Mouse (Mus musculus): ENCODE data around the gene Gdf10.

Gdf10 gene

DNA sequence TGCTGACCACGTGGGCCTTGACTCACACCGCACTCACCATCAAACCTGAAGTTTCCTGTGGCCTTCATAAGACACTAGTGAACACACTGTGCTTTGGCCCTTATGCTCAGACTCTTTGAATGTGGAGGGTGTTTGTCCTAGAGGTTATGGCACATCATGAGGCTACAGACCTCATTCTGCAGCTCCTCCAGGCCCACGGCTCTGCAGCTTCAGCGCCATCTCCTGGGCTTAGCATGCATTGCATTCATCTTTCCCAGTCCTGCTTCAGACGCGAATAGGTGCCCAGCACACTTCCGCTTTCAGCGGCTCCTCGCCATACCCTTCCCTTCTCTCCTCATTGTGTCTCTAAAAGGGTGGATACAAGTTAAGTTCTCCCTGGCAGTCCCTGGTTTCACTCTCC lies 15.7 kb downstream of the Gdf10 start:
- DNase-seq (ENCODE audit: low spot score in 2 of 2) = peak; percentile 71 to 83

DNA sequence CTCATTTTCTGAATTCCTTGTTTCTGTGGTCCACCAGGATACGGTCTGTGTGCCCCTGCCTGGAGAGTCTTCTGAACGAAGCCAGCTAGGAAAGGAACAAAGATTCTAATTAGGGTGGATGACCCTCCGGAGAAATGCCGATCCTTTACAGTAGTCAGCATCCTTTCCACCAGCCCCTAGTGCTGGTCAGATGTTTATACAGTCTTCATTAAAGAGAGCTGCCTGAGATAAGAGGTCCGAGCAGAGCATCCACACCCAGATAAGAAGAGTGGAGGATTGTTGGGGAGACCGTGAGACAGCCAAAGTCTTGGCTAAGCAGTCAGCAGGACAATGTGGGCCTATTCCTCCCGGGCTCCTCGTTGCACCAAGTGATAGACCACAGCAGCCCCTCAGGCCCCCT lies 17.4 kb downstream of the Gdf10 start, which contains the start of gene Gdf2:
Gdf2 (plus strand) TSS at position 301 of the 400 bp plus-strand sequence.
- DNase-seq (ENCODE audit: low spot score in 2 of 2) = no peak

DNA sequence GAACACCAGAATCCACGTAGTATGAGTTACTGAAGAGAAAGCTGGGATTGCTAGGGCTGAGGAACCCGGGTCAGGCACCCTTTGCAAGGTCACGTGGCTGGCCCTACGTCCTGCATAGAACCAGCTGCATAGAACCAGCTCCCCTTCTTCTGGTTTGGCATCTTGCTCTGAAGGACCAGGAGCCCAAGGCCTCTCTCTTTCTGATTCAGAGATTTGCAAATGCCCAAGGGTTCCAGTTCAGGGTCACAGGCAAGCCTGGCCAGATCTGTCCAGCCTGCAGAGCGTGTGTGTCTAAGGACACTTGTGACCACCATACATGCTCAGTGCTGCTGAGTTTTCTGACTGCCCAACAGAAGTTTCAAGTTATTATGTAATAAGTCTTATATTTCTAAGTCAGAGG lies 18.8 kb downstream of the Gdf10 start:
- DNase-seq (ENCODE audit: low spot score in 2 of 2) = no peak

DNA sequence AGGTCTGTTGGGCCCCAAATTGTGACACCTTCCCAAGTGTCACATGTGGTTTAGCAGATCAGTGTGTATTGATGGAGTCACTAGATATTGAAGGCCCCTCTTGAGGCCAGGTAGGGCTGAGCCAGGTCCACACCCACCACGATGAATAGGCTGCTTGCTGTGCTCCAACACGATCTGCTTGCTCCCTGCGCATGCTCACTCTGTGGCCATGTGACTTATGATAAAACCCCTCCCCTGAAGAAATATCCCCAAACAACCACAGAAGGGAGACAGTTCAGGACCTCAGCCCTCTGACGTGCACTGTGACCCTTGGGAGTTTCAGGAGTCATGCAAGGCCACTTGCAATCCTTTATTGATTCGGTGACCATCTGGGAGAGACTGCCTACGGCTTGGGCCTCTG lies 22.7 kb downstream of the Gdf10 start:
- DNase-seq (ENCODE audit: low spot score in 2 of 2) = no peak

DNA sequence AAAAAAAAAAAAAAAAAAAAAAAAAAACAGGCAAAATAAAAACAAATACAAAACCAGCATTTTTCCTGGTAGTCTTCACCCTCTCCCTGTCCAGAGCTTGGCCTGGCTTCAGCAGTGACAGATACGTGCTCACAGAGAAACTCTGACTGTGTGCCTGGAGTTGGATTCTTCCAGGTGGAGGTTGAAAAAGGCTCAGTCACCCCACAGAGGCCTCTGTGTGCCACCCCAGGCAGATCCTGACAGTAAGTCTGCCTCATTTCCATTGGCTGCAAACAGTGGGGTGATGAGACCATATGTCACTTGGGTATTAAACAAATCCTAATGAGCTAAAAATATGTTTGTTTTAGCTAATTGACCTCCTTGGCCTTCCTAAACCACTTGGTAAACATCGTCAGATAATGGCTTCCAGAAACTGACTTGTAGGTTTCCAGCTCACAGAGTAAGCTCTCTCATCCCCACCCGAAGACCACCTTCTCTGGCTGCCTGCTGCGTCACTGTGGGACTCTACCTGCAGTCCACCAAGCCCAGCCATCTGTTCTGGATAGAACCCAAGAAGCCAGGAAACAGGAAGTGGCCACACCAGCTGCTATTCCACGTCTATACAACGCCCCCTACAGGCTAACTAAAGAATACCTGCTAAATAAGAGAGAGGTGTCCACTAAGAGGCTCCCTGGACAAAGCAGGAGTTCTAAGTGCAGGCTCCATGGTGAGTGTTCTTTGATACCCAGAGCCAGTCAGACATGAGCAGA lies 29.0 kb downstream of the Gdf10 start:
- DNase-seq (ENCODE audit: low spot score in 2 of 2) = no peak

DNA sequence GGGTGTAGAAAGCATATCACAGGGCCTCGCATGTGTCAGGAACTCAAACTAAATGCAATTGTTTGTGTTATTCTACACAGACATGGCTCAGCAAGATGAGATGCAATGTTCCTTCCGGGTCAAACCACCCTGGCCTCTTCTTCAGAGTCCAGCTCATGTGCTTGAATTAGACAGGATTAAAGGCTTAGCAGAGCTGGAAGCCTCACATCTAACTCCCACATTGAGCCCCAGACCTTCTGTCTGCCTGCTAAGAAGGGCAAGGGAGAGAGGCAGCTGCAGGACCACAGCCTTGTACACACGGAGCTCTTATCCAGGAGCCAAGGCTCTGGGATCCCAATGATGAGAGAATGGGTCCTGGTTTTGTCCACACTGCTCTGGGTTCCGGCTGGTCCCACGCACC lies 30.4 kb downstream of the Gdf10 start, which contains the start of gene Rbp3:
Rbp3 (plus strand) TSS at position 243 of the 400 bp plus-strand sequence.
- no peak for DNase-seq (ENCODE audit: low spot score in 2 of 2)

DNA sequence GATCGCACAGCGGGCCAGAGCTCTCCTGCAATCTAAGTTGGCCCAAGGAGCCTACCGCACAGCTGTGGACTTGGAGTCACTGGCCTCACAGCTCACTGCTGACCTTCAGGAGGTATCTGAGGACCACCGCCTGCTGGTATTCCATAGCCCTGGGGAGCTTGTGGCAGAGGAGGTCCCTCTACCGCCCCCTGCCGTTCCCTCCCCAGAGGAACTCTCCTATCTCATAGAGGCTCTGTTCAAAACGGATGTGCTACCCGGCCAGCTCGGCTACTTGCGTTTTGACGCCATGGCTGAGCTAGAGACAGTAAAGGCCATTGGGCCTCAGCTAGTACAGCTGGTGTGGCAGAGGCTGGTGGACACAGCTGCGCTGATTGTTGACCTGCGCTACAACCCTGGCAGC lies 32.7 kb downstream of the Gdf10 start:
- no peak for DNase-seq (ENCODE audit: low spot score in 2 of 2)

DNA sequence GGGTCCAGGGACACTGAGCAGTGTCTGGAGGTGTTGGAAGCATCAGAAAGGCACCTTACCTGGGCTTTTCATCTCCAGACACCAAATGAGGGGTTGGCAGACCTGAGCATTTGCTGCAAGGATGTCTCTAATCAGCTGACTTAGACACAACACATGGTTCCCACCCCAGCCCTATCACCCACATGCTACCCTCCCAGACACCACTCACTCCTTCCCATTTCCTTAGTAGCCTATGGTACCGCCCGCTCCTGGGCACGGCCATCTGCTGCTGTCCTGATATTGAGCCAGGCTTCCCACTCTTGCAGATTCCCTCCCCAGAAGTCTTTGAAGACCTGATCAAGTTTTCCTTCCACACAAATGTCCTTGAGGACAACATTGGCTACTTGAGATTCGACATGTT lies 34.8 kb downstream of the Gdf10 start:
- DNase-seq (ENCODE audit: low spot score in 2 of 2) = no peak

DNA sequence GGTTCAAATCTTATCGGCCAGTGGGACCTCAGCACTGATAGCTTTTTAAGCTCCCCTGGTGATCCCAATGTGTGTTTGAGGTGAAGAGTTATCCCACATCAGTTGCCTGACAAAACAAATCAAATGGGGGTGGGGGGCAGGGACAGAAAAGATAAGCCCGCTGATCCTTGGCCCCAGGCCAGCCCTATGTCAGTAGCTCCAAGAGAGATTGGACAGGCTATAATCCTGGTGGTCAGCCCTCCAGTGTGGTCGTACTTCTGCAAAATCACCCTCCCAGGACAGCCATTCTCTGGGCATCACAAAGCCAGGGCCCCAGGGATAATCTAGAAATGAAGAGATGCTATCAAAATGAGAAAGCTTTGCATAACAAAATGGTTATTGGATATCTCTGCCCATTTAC lies 35.5 kb downstream of the Gdf10 start:
- no peak for DNase-seq (ENCODE audit: low spot score in 2 of 2)

DNA sequence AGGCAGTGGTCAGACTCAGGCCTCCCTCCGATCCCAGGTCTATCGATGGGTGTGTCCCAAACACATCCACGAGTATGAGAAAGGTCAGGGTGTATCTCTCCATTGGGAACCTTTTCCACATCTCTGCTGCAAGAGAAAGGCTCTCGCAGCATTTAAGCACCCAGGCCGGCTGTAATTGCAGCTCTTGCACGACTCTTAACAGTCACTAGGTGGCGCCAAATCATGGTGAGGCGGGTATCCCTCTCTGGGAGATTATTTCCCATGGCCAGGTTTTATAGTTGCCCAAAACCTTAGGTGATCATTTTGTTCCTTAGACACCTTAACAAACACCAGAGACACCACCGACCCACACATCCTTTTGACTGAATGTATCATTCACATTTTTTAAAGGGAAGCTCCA lies 36.0 kb downstream of the Gdf10 start:
- DNase-seq (ENCODE audit: low spot score in 2 of 2) = peak; percentile 55 to 72

DNA sequence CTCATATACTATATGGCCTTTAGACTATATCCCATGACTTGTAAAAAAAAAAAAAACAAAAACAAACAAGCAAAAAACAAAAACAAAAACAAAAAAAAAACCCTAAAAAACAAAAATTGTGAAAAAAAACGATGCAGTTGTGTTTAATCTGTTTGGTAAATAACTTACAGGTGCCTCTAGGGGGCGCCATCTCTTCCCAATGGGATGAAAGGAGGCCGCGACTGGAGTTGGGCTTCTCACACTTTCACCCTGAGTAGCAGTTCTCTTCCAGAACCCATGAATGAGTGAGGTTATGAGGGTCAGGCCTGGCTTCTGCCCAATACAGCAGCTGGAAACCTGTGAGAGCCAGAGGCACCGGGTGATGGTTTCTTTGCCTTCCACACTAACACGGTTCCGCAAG lies 42.3 kb downstream of the Gdf10 start:
- no peak for DNase-seq (ENCODE audit: low spot score in 2 of 2)

DNA sequence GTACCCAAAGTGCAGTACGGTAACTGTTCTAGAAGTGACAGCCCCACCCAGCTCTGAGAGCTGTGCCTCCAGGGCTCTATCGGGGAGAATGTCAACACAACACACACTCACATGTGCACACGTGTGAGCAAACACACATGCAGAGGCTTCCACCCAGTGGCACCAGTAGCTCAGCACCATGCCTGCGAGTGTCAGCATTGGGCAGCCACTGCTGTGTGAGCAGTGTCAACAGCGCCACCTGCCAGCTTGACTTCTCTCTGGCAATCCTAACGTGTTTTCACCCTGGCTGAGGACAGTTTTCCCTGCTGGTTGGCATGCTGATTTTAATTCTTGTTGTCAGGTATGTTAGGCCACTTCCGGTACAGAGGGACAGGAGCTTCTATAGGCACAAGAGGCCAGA lies 49.3 kb downstream of the Gdf10 start:
- DNase-seq (ENCODE audit: low spot score in 2 of 2) = no peak

DNA sequence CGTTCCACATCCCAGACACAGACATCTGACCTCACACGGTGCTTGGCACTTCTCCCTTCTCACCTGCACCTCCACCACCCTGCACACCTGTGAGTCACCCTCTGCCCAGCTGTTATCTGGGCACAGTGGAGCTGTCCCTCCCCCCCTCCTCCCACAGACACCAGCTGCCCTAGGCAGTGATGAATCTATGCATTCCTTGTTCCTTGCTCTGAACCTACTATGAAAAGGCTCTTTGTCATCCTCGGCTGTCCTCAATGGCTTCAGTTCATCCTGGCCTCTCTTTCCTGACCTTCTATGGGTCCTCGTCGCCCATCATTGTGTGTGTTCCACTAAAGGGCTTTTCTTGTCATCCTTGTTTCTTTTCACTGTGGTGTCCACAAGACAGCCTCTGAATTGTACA lies 51.4 kb downstream of the Gdf10 start:
- DNase-seq (ENCODE audit: low spot score in 2 of 2) = peak in 1 of 2 experiments; percentile 44

DNA sequence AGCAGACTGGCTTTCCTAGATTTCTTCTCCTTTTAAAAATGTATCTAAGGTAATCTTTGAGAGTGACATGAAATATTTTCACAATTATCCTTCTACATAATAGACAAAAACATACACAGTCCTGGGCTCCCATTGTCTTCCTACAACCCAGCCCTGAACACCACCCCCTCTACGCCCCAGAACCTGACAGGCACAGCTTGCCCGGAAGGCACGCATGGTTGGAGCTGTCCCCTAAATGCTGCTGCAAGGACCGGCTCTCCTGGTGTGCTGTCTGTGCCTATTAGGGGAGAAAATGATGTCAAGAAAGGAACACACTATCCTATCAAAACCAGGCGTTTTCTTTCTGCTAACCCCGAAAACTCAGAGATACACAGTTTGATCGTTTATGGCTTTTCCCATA lies 54.4 kb downstream of the Gdf10 start:
- DNase-seq (ENCODE audit: low spot score in 2 of 2) = no peak

DNA sequence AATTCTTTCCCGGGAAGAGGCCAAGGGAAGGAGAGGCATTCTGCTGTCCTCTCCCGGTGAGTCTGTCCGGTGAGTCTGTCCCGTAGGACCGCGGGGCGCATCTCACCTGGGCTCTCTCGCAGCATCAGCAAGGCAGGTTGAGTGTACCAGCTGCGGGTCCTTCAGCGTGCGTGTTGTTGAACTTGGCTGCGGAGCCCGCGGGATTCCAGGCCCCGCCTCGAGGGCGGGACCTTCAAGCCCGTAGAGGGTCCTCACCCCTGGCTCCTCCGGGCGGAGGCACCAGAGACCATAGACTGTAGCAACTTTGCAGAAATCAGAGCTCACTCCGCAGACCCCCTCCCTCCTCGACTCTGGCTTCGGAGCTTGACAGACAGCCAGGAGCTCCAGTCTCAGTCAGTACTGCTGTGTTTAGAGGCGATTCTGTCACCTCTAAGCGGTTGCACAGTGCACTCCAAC lies 55.2 kb downstream of the Gdf10 start, which contains the start of gene Zfp488:
Zfp488 (minus strand) TSS at position 161 of the 456 bp plus-strand sequence.
- DNase-seq (ENCODE audit: low spot score in 2 of 2) = peak; percentile 48 to 53

All from right cerebral cortex, postnatal 10 days (tissue).